Mouse (Mus musculus): ENCODE measurements around the gene Dnajc27.

Dnajc27 gene

DNA sequence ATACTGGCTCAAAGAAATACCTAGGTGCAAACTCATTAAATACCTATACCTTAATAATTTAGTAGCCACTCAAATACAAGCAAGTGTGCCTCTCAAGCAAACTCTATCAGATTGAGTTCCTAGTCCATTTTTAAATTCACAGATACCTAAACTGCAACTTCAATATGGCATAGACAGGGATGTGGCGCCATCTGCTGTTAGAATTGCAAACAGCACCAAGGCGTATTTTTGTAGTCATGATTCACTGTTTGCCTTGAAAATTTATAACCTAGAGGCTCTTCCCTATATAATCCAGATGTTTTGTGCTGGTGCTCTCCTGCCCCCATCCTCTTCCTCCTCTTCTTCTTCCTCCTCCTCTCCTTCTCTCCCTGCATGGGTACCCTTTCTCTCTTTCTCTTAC is 2.1 kb upstream of the Dnajc27 start:
- peak; percentile 70 for DNase-seq (ENCODE audit: low read depth, low spot score)

DNA sequence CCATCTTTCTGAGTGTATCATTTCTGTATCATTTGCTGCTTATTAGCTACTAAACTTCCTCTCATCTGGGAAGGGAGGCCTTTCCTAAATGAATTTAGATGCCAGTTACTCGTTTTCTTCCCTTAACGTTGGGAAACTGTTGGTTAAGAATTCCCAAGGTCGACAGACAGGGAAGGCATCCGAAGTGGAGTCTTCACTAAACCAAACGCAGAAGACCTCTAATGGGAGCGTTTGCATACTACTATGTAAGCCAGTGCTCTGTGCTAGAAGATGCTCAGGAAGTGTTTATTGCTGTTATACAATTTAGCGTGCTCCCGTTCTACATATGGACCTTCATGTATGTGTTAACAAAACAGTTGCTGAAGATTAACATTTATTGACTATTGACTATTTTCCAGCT is 1.1 kb downstream of the Dnajc27 start:
- DNase-seq (ENCODE audit: low read depth, low spot score), result no peak

DNA sequence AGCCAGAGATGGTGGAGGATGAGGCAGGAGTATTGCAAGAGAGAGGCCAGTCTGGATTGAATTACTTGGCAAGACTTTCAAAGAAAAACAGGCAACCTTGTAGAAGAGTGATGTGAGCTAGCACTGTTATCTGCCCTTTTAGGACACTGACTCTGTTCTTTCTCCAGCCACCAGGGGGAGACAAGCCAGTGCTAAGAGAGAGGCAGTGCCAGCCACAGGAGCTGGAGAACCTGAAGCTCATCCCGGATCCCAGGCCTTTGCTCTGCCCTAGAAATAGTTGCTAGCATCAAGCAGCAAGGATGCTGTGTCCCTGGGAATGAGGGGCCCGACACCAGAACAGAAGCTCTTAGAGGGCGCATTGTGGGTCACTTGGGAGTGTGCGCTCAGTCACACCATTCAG is 25.0 kb downstream of the Dnajc27 start:
- DNase-seq (ENCODE audit: low read depth, low spot score), result peak; percentile 67

DNA sequence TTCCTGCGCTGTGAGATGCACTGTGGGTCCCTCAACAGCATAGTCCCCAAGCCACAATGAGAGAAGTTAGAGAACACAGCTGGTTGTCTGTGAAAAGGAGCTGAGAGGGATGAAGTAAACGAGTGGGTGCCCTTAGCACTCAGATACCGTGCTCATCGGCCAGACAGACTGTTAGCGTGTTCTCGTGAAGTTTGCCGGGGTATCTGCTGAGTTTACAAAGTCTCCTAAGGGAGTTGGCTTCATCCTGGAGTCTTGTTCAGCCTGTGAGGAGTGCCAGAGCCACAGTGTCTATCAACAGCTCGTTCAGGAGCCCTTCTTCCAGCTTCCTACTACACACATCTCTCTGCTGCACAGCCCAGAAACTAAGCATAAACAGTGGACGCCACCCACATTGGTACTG is 33.7 kb downstream of the Dnajc27 start:
- DNase-seq (ENCODE audit: low read depth, low spot score), result no peak

DNA sequence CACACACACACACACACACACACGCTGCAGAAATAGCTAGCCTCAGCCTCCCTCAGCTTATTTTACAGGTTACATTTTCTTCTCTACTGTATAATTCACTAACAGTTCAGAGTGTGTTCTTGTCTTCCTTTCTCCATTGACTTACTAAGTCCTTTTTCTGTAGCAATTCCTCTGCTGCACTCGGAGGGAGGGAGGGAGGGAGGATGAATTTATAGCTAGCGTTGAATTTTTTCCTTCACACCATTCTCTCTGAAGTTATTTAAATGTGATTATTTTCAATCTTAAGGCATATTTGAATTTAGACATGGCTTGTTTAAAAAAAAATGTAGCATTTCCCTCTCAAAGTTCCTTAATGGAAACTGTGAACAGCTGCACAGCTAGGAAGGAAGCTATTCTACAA is 34.8 kb downstream of the Dnajc27 start:
- no peak for DNase-seq (ENCODE audit: low read depth, low spot score)

DNA sequence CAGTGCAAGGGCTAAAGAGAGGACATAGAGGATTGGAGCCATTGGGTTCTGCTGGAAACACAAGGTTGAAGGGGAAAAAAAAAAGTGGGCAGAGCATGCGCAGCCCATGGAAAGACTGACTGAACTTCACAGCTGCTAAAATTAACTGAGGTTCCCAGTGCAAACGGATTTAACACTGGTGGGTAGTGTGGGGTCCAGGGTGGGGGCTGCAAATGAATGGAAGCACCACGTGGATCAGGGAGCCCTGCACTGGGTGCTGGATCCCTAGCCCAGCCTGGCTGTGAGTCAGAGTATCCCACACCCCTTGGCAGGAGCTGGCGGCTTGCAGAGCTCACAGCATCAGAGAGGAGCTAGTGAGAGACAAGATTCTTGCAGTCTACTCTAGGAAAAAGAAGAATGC is 35.2 kb downstream of the Dnajc27 start:
- DNase-seq (ENCODE audit: low read depth, low spot score), result no peak

DNA sequence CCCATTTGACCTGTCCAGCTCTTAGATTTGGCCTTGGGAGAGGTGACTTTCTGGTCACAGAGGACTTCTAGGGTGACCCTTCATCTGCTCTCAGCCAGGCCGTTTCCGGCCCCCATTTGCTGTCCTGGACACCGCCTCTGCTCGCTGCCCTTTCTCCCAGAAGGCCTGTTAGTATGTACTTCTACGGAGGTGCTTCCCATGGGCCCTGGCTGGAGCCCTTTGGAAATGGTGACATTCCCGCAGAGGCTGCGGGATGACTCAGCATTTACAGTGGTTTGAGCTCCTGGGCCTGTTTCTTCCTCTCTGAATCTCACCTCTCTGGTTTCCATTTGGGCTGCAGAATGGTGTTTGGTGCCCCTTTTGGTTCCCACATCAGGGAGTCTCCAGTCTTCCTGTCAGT is 45.0 kb downstream of the Dnajc27 start:
- peak; percentile 30 for DNase-seq (ENCODE audit: low read depth, low spot score)

DNA sequence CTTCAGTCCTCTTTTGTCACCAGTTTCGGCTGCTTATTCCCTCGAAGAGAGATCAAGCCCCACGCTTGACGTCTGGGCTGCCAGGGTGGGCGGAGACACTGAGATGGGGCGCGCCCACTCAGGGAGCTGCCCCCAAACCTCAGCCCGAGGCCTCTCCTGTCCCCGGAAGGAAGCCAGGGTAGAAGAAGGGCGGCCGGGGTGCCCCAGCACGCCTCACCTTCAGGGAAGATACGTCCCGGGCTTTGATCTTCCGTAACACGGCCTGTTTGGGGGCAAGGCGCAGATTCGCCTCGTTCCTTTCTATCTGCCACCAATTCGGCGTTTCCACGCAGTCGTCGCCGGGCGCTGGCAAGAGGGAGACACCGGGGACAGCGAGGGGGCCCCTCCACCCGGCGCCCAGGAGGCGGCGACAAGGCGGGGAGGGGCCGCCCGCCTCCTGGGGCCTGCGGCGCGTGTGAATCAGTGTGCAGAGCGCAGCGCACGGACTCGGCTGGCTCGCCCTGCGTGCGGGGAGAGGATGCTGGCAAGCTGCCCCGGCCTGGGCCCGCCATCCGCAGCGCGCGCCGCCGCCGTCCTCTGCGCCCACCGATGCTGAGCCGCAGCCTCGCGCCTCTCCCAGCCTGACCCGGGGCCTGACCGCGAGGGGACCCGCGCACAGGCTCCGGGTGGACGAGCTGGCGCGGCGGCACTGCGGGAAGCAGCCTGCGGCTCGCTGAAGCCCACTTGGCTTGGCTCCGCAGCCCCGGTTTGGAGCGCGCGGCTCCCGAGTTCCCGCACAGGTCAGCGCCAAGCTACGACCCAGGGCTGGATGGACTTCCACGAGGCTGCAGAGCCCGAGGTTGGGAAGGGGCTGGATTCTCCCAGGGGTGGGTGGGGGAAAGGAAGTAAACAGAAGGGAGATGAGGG is 50.8 kb downstream of the Dnajc27 start, which contains the start of gene Adcy3:
TSS of gene Adcy3 (plus strand) at position 163 of the 906 bp plus-strand sequence.
- DNase-seq (ENCODE audit: low read depth, low spot score), result peak; percentile 52

DNA sequence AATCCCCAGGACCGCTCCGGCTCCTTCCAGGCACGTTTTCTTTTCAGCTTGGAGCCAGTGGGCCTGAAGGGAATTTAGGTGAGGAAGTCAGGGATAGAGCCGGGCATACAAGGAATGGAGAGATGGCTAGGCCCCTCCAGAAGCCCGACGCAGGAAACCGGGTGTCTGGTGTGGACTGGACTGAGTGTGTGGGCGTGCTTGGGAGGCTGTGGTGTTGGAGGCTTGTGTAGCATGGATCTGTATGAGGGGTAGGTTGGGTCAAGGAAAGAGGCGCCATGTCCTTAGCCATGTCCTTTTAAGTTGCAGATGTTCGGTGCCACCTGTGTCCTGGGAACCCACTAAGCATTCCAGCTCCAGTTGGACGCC is 51.4 kb downstream of the Dnajc27 start:
- peak; percentile 12 for DNase-seq (ENCODE audit: low read depth, low spot score)

DNA sequence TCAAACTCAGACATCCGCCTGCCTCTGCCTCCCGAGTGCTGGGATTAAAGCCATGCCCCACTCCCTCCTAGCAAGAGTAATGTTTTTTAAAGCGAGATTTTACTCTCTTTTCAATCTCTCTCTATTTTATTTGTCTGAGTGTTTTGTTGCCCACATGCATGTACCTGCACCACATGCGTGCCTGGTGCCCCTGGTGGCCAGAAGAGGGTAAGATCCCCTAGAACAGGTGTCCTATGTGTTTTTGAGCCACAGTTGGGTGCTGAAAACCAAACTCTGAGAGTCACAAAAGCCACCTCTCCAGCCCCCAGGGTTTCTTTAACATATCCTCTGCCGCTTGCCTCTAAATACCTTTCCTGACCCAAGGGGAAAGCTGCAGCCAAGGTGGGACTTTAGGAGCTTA is 60.8 kb downstream of the Dnajc27 start:
- peak; percentile 45 for DNase-seq (ENCODE audit: low read depth, low spot score)

DNA sequence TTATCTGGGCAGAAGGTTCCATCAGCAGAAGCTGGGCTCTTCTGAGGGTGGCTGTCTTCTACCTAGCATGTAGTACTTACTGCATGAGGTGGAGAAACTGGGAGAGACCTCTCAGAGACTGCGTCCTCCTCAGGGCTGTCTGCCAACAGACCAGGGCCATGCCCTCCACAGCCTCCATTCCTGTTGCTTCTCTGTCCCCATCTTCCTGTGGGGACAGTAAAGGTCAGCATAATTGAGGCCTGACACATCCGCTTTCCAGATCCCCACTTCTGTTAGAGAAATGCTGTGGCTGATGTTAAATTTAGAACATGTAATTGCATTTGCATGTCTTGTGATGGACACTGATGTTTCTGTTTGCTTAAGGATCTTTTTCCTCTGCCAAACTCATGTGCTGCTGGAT is 68.6 kb downstream of the Dnajc27 start:
- no peak for DNase-seq (ENCODE audit: low read depth, low spot score)

DNA sequence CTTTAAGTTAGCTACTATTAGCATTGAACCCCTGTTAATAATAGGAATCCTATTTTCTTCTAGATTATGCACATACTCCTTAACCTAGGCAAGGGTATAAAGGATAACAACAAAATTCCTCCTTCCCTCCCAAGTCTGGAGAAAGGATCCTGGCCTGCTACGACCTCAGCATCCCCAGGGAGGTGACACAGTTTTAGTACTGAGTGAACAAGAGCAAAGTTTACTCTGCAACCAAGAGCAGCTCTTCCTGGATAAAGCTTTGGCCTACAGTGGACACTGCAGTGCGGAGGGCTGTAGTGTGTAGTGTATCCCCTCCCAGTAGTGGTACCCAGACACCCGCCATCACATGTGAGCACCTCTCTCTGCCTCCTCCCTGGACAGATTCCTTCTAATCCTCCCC is 69.6 kb downstream of the Dnajc27 start:
- DNase-seq (ENCODE audit: low read depth, low spot score), result no peak

DNA sequence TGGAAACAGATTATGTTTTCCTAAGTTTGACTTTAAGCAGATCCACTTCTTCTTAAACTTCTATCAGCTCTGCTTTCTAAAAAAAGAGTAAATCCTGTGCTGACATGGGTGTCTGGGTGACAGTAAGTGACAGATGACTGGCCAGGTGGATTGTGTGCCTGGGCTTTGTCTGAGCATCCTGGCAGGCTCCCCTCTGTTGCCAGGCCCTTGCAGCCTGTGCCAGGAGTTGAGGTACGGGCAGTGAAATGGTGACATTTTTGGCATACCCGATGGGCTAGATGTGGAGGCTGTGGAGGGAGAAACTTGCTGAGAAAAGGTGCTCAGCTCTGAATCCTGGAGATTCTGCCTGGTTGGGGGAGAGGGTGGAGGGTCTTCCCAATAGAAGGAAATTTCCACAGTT is 75.1 kb downstream of the Dnajc27 start:
- no peak for DNase-seq (ENCODE audit: low read depth, low spot score)

DNA sequence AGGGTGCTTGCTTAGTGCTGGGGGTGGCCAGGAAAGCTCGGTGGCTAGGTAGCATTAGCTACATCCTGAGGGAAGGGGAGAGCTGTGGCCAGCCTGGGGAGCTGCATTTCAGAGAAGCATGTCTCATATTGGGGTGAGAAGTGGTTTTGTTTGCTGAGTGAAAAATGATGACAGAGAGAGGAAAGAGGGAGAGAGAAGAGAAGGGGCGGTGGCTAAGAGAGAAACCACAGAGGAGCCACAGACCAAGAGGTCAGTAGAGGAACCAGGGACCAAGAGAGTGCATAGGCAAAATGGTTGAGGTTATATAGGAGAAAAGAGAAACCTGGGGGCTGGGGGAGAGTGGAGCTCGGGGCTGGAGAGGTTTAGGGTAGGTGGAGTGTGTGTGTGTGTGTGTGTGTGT is 75.8 kb downstream of the Dnajc27 start:
- no peak for DNase-seq (ENCODE audit: low read depth, low spot score)

DNA sequence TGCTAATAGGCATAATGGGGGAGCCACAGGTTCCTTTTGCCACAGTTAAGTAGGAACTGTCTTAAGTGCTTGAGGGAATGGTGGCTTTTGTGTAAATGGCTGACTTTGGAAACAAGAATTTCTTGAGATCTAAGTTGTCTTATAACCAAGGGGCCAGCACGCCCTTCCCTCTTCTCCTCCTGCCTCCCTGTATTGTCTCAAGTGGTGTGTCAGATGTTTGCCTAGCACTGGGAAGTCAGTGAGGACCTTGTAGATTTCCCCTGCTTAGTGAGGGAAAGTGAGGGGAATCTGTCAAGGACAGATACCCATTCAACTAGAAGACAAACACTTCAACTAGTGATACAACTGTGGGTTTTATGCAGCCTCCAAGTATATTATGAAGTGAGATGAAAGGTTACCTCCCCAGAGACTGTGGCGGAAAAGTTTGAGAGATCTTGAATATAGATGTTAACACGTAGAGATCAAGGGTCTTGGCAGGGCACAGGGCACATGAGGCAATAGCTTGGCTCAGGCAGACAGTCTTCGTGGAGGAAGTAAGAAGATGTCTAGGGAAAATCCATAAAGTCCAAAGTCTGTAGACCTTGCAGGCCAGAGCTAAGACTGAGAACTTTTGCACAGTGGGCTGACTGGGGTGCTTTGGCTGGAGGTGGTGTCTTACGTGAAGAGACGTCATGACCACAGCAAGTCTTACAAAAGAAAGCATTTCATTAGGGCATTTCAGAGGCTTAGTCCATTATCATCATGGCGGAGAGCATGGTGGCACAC is 76.7 kb downstream of the Dnajc27 start:
- no peak for DNase-seq (ENCODE audit: low read depth, low spot score)
